Comparison of ENCODE assay signal across 7 mouse cellular contexts in the genomic region with DNA sequence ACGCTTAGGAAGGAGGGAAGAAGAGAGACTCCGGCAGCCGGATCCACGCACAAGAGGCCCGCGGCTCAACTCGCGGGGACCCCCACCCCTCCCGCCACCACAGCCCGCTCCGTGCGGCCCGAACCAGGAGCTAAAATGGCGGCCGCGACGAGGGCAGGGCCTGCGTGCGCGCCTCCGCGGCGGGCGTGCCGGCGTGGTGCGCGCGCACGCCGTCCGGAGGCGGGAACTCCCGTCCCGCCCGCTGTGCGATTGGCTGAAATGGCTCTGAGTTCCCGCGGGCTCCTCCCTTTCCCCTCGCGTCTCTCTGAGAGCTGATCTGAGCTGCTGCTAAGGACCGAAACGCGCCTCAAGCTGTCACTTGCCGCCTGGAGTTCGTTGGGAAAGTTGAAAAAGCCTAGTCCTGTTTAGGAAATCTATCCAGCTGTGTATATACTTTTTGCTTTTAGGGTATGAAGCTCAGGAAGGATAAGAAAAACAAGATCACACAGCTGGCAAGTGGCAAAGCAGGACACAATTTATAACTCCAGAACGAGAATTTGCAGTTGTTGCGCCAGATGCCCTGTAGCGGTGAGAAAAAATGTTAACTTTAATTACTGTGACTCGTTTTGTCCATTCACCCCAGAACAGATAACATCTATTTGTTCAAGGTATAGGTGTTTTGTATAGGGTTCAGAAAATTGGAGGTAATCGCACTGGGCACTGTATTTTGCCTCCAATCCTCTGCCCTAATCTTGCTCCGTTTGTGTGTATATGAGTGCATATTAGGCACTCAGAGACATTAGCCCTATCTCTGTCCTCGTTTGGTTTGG. TPM values are rescaled to one million over a fixed set of nuclear protein-coding genes. Genes with fewer than 3 reads are reported as not detected.
DNase-seq lines count a peak whose midpoint lies in the region; ATAC-seq lines count a peak whose summit lies in the region.

A gene (minus strand): TSS at position 144 of the 809 bp plus-strand sequence.

- under 1% methylated on average over 52 of the region's 53 CpGs for WGBS in intestine, embryonic 16.5 days
- 2% methylated on average over 51 of the region's 53 CpGs for WGBS in midbrain, embryonic 11.5 days

- peak; percentile 89 for DNase-seq in adrenal gland, adult 8-10 months
- peak; percentile 89 for DNase-seq in embryo, embryonic 9.5 days (ENCODE audit: extremely low spot score)
- DNase-seq in gastrocnemius, postnatal 4 days (ENCODE audit: low spot score in 2 of 2), result peak; percentile 84 to 91
- peak; percentile 91 to 92 for DNase-seq in left cerebral cortex, postnatal 36 days (ENCODE audit: low spot score in 2 of 2)
- DNase-seq in midbrain, embryonic 11.5 days (ENCODE audit: low spot score, missing footprints), result peak; percentile 100
- peak; percentile 93 for DNase-seq in skeletal muscle tissue, adult 2 months (ENCODE audit: low read depth, low spot score)

- peak within 1 kb of the TSS; percentile 96 for H3K4me3 ChIP-seq in intestine, embryonic 16.5 days (ENCODE audit: low read length)
- H3K4me3 ChIP-seq in midbrain, embryonic 11.5 days (ENCODE audit: low read depth, low read length), result peak within 1 kb of the TSS; percentile 96

- peak within 1 kb of the TSS; percentile 94 for H3K27ac ChIP-seq in intestine, embryonic 16.5 days (ENCODE audit: low read length)
- H3K27ac ChIP-seq in midbrain, embryonic 11.5 days (ENCODE audit: low read depth, low read length), result peak within 1 kb of the TSS; percentile 83

- H3K4me1 ChIP-seq in intestine, embryonic 16.5 days (ENCODE audit: control insufficient read depth, insufficient read depth, low read length), result peaks cover 13% of the 10 kb centered on the region
- peaks cover 4% of the 10 kb centered on the region; the same call in 1 of the 2 replicates for H3K4me1 ChIP-seq in midbrain, embryonic 11.5 days (ENCODE audit: control insufficient read depth, insufficient read depth, low read length)

- peak within 1 kb of the TSS; percentile 99 for H3K9ac ChIP-seq in intestine, embryonic 16.5 days (ENCODE audit: low read depth, low read length)
- peak within 1 kb of the TSS; percentile 99 for H3K9ac ChIP-seq in midbrain, embryonic 11.5 days (ENCODE audit: low read length)

- H3K36me3 ChIP-seq in intestine, embryonic 16.5 days (ENCODE audit: control insufficient read depth, insufficient read depth, low read length), result no peaks in the 10 kb centered on the region
- no peaks in the 10 kb centered on the region for H3K36me3 ChIP-seq in midbrain, embryonic 11.5 days (ENCODE audit: control insufficient read depth, insufficient read depth, low read length)

- intact Hi-C loops in left cerebral cortex, postnatal 36 days (cut with DNase I), result loop anchor here (10.0 kb wide), 1 partner anchor 204 kb away; no protein-coding TSS in a partner anchor

- ATAC-seq in intestine, embryonic 16.5 days, result peak; percentile 97
- peak; percentile 96 for ATAC-seq in midbrain, embryonic 11.5 days (ENCODE audit: low FRiP score)

- H3K4me2 ChIP-seq in intestine, embryonic 16.5 days (ENCODE audit: low read depth, low read length), result peak within 1 kb of the TSS; percentile 77
- peak within 1 kb of the TSS; percentile 60 for H3K4me2 ChIP-seq in midbrain, embryonic 11.5 days

- no peaks in the 10 kb centered on the region for H3K27me3 ChIP-seq in intestine, embryonic 16.5 days (replicated peaks; ENCODE audit: control insufficient read depth, insufficient read depth, low read length)
- H3K27me3 ChIP-seq in midbrain, embryonic 11.5 days (ENCODE audit: control insufficient read depth, insufficient read depth, low read length), result no peaks in the 10 kb centered on the region

- H3K9me3 ChIP-seq in intestine, embryonic 16.5 days (ENCODE audit: control insufficient read depth, low read length), result no peaks in the 10 kb centered on the region
- H3K9me3 ChIP-seq in midbrain, embryonic 11.5 days (ENCODE audit: control insufficient read depth, low read length), result no peaks in the 10 kb centered on the region

RNA-seq across cellular contexts. Expression of the gene that starts here (rescaled TPM):
- total RNA-seq in adrenal gland, adult 8-10 months (2022), result 100 to 1,000 TPM in 3 of 4 experiments, 10 to 100 TPM in 1; 97.2 to 127 (median 119) TPM
- 10 to 100 TPM; 77.5 to 88.2 TPM for total RNA-seq in gastrocnemius, postnatal 4 days (2021)
- 118 and 127 TPM in 2 replicates for polyA plus RNA-seq in intestine, embryonic 16.5 days (2015; fragmentation: Nextera tagmentation; extraction: Ambion mirVana)
- 10 to 100 TPM; 74.9 to 98.7 TPM for total RNA-seq in left cerebral cortex, postnatal 36 days (2021)
- 105 and 112 TPM in 2 replicates for polyA plus RNA-seq in midbrain, embryonic 11.5 days (2014; fragmentation: Nextera tagmentation; extraction: Ambion mirVana)

Comparison
In these comparisons a context has a peak if more than half of its experiments do, and no peak if none do; other contexts are left out.
1. Peak in every context shown above with its lines: DNase-seq, ATAC-seq, H3K4me3 ChIP-seq and H3K27ac ChIP-seq.